14 mouse cellular contexts compared by ENCODE assay signal in genomic region chr13:68577945-68578344, GRCm38 (mm10). TPM values are rescaled to one million over a fixed set of nuclear protein-coding genes. Genes with fewer than 3 reads are reported as not detected.
A peak's percentile ranks its signal among the peaks of the same experiment; 100 is the strongest.
DNase-seq lines count a peak whose midpoint lies in the region; ATAC-seq and TF ChIP-seq lines count a peak whose summit lies in the region.
"Had no signal": no experiment of that assay in that cellular context is flagged by ENCODE, and none has a peak within 500 bp of the region (broad histone marks: within the 10 kb centered on the region; RNA-seq: fewer than 3 reads in every experiment).

No protein-coding gene starts in this region.

- TF ChIP-seq POLR2A in lung, adult 2 months (IDR thresholded peaks at IDR 0.05; ENCODE audit: borderline replicate concordance, extremely low read depth, low read depth, low read length) = no peak
- TF ChIP-seq POLR2A in testis, adult 2 months (IDR thresholded peaks at IDR 0.05; ENCODE audit: control insufficient read depth, low read depth, low read length) = no peak

- H3K9ac ChIP-seq in lung, embryonic 14.5 days = no peak overlapping the region
- H3K9ac ChIP-seq in intestine, embryonic 15.5 days = no peak overlapping the region
- H3K9ac ChIP-seq: forebrain, embryonic 15.5 days; hindbrain, embryonic 12.5 days; liver, embryonic 14.5 days had no signal

- no peaks in the 10 kb centered on the region for H3K27me3 ChIP-seq in lung, embryonic 14.5 days (ENCODE audit: insufficient read depth, low read length)
- H3K27me3 ChIP-seq in testis, adult 2 months (ENCODE audit: control insufficient read depth, insufficient read depth, low read length) = no peaks in the 10 kb centered on the region
- H3K27me3 ChIP-seq in intestine, embryonic 15.5 days (replicated peaks) = no peaks in the 10 kb centered on the region
- H3K27me3 ChIP-seq: forebrain, embryonic 15.5 days; hindbrain, embryonic 12.5 days had no signal

- peaks cover 41% of the 10 kb centered on the region for H3K36me3 ChIP-seq in lung, embryonic 14.5 days (ENCODE audit: insufficient read depth)
- H3K36me3 ChIP-seq in testis, adult 2 months (ENCODE audit: control insufficient read depth, insufficient read depth, low read length) = peaks cover 3% of the 10 kb centered on the region
- H3K36me3 ChIP-seq in intestine, embryonic 15.5 days = 0 out of 2 replicates have a peak, but pooled peaks cover 3% of the 10 kb centered on the region

- no peak for ATAC-seq in lung, embryonic 14.5 days (ENCODE audit: insufficient read depth)
- no peak for ATAC-seq in intestine, embryonic 15.5 days
- ATAC-seq: forebrain, embryonic 15.5 days had no signal

- TF ChIP-seq CTCF in lung, adult 2 months (IDR thresholded peaks at IDR 0.05; ENCODE audit: insufficient read depth, low read length) = no peak
- no peak for TF ChIP-seq CTCF in lung, embryonic 14.5 days (IDR thresholded peaks at IDR 0.05; ENCODE audit: low read depth)
- no peak for TF ChIP-seq CTCF in testis, adult 2 months (IDR thresholded peaks at IDR 0.05; ENCODE audit: control insufficient read depth, insufficient read depth, insufficient replicate concordance, low read depth, low read length)

- H3K4me3 ChIP-seq in lung, adult 2 months (replicated peaks; ENCODE audit: extremely low read depth, low read depth, low read length) = no peak overlapping the region
- no peak overlapping the region for H3K4me3 ChIP-seq in lung, embryonic 14.5 days (ENCODE audit: low read depth, low read length)
- no peak overlapping the region for H3K4me3 ChIP-seq in testis, adult 2 months (ENCODE audit: control insufficient read depth, low read depth, low read length)
- no peak overlapping the region for H3K4me3 ChIP-seq in intestine, embryonic 15.5 days (replicated peaks)
- H3K4me3 ChIP-seq: forebrain, embryonic 15.5 days; hindbrain, embryonic 12.5 days had no signal

- no peaks in the 10 kb centered on the region for H3K9me3 ChIP-seq in lung, embryonic 14.5 days (ENCODE audit: low read depth, low read length)
- H3K9me3 ChIP-seq in intestine, embryonic 15.5 days = no peaks in the 10 kb centered on the region
- H3K9me3 ChIP-seq: forebrain, embryonic 15.5 days; hindbrain, embryonic 12.5 days had no signal

- H3K27ac ChIP-seq in lung, embryonic 14.5 days (ENCODE audit: low read depth) = no peak overlapping the region
- peak overlapping the region; percentile 32 for H3K27ac ChIP-seq in testis, adult 2 months (ENCODE audit: control insufficient read depth, insufficient read depth, low read depth, low read length)
- H3K27ac ChIP-seq in intestine, embryonic 15.5 days = no peak overlapping the region
- H3K27ac ChIP-seq: forebrain, embryonic 15.5 days; hindbrain, embryonic 12.5 days; liver, embryonic 14.5 days had no signal

- DNase-seq in lung, adult 18-20 months = peak; percentile 22 to 52
- DNase-seq in lung, adult 2 months = no peak
- DNase-seq in gonadal fat pad, adult 2 months (ENCODE audit: low read depth) = peak; percentile 93
- DNase-seq in lung, embryonic 14.5 days = peak; percentile 57
- no peak for DNase-seq in gastrocnemius, postnatal 36 days
- DNase-seq: embryo, embryonic 11 days; kidney, postnatal 36 days had no signal

- no peaks in the 10 kb centered on the region for H3K4me1 ChIP-seq in lung, adult 2 months (ENCODE audit: control insufficient read depth, insufficient read depth, low read length)
- no peaks in the 10 kb centered on the region for H3K4me1 ChIP-seq in lung, embryonic 14.5 days (ENCODE audit: insufficient read depth)
- H3K4me1 ChIP-seq in testis, adult 2 months (ENCODE audit: control insufficient read depth, insufficient read depth, low read length) = no peaks in the 10 kb centered on the region; the same call in 1 of the 2 replicates
- H3K4me1 ChIP-seq in intestine, embryonic 15.5 days (replicated peaks) = 0 out of 2 replicates have a peak, but pooled peaks cover 5% of the 10 kb centered on the region

- H3K4me2 ChIP-seq in lung, embryonic 14.5 days = no peak overlapping the region
- H3K4me2 ChIP-seq in intestine, embryonic 15.5 days (replicated peaks) = no peak overlapping the region
- H3K4me2 ChIP-seq: forebrain, embryonic 15.5 days; hindbrain, embryonic 12.5 days had no signal

- 68% methylated on average over 7 of the region's 7 CpGs for WGBS in lung, adult 2 months
- 85% methylated on average over 7 of the region's 7 CpGs for WGBS in lung, embryonic 14.5 days
- 84% methylated on average over 7 of the region's 7 CpGs for WGBS in intestine, embryonic 15.5 days

- intact Hi-C loops in gastrocnemius, postnatal 36 days (cut with DNase I) = no loop called here

RNA-seq across cellular contexts. Expression of gene Mtrr, which starts 4.0 kb away (rescaled TPM):
- 7.8 and 9.8 TPM in 2 replicates for polyA plus RNA-seq in lung, adult 2 months (2012; rRNA removed)
- 14.4 and 15.6 TPM in 2 replicates for polyA plus RNA-seq in gonadal fat pad, adult 2 months (2012; rRNA removed)
- 21.6 and 23.8 TPM in 2 replicates for polyA plus RNA-seq in lung, embryonic 14.5 days (2014; fragmentation: Nextera tagmentation; extraction: Ambion mirVana)
- 9.0 TPM in 2 replicates for polyA plus RNA-seq in testis, adult 2 months (2012; rRNA removed)
- polyA plus RNA-seq in intestine, embryonic 15.5 days (2015; fragmentation: Nextera tagmentation; extraction: Ambion mirVana) = 15.9 and 16.5 TPM in 2 replicates
- total RNA-seq in gastrocnemius, postnatal 36 days (2021) = 10 to 100 TPM; 18.9 to 24.1 TPM

RNA-seq across cellular contexts. Expression of gene Fastkd3, which starts 4.1 kb away (rescaled TPM):
- 7.7 and 8.5 TPM in 2 replicates for polyA plus RNA-seq in lung, adult 2 months (2012; rRNA removed)
- polyA plus RNA-seq in gonadal fat pad, adult 2 months (2012; rRNA removed) = 9.8 and 17.2 TPM in 2 replicates
- 39.1 and 41.0 TPM in 2 replicates for polyA plus RNA-seq in lung, embryonic 14.5 days (2014; fragmentation: Nextera tagmentation; extraction: Ambion mirVana)
- polyA plus RNA-seq in testis, adult 2 months (2012; rRNA removed) = 14.4 and 15.8 TPM in 2 replicates
- polyA plus RNA-seq in intestine, embryonic 15.5 days (2015; fragmentation: Nextera tagmentation; extraction: Ambion mirVana) = 32.9 and 37.5 TPM in 2 replicates
- total RNA-seq in gastrocnemius, postnatal 36 days (2021) = 1 to 10 TPM; 7.7 to 9.8 TPM

RNA-seq across cellular contexts. Expression of gene 1700001L19Rik, which starts 19.3 kb away (rescaled TPM):
- 0.94 and 1.7 TPM in 2 replicates for polyA plus RNA-seq in lung, adult 2 months (2012; rRNA removed)
- 0.51 and 0.62 TPM in 2 replicates for polyA plus RNA-seq in gonadal fat pad, adult 2 months (2012; rRNA removed)
- polyA plus RNA-seq in lung, embryonic 14.5 days (2014; fragmentation: Nextera tagmentation; extraction: Ambion mirVana) = 0.65 and 0.83 TPM in 2 replicates
- 89.7 and 97.9 TPM in 2 replicates for polyA plus RNA-seq in testis, adult 2 months (2012; rRNA removed)
- polyA plus RNA-seq in intestine, embryonic 15.5 days (2015; fragmentation: Nextera tagmentation; extraction: Ambion mirVana) = 0.35 TPM in 1 of 2 replicates, not detected in the other
- not detected for total RNA-seq in gastrocnemius, postnatal 36 days (2021)
- total RNA-seq: MEL had no signal
- polyA plus RNA-seq: liver, embryonic 14.5 days; small intestine, adult 2 months had no signal

Comparison
In these comparisons a context has a peak if more than half of its experiments do, and no peak if none do; other contexts are left out.
1. DNase-seq: peak in lung, adult 18-20 months (2 of 2), gonadal fat pad, adult 2 months (single experiment) and lung, embryonic 14.5 days (single experiment); none in lung, adult 2 months (single experiment) and gastrocnemius, postnatal 36 days (0 of 2).
2. RNA of gene 1700001L19Rik, which starts 19.3 kb away (polyA plus RNA-seq): 89.7 to 97.9 TPM in testis, adult 2 months; 0.94 to 1.7 TPM in lung, adult 2 months, 0.65 to 0.83 TPM in lung, embryonic 14.5 days, 0.51 to 0.62 TPM in gonadal fat pad, adult 2 months and 0.35 TPM in intestine, embryonic 15.5 days; every median in the first group is over 10 times any median in the second.